Mouse (Mus musculus) lung, postnatal 0 days (tissue): ENCODE measurements around the gene Aven.

Source experiments
- CTCF ChIP-seq: IDR thresholded peaks from 2 replicates; pipeline ENCODE4 v1.5.1; 2016; ENCODE audit warnings: antibody characterized with exemption, mild to moderate bottlenecking
- EP300 ChIP-seq: IDR thresholded peaks from 2 replicates; pipeline ENCODE4 v1.6.1; 2016; ENCODE audit warnings: antibody characterized with exemption, mild to moderate bottlenecking, control low read depth

DNA sequence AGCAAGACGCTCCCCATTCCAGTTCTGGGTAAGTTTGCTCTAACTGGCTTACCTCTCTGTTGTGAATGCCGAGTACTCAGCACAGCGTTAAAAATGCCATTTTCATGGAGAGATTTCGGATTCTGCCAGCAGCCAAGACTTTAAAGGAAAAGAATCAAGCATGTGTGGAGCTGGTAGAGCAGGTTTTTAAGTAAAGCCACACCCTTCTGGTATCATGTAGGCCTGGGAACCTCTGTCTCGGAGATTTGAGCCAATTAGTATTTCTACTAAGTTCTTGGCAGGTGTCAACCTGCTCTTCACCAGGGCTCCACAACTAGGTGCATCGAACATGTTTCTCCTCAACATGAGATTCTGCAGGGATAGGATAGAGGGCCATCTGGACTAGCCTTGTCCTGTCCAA lies 16.2 kb upstream of the Aven start:
- TF ChIP-seq EP300 (no peak), CTCF (no peak)
